Mouse (Mus musculus) cortical plate, adult 2 months (tissue): ENCODE data around the gene Chd1l. TPM values are rescaled to one million over a fixed set of nuclear protein-coding genes. Genes with fewer than 3 reads are reported as not detected.

Experiments
- H3K27ac ChIP-seq: fragments of 200-500 bp; 2 replicates; pipeline ENCODE4 v1.5.1; 2012; ENCODE audit warnings: low read length, control low read depth, inconsistent platforms; ENCODE audit not compliant: insufficient read depth
- H3K4me1 ChIP-seq: fragments of 200-500 bp; 2 replicates; pipeline ENCODE4 v1.6.1; 2011; ENCODE audit warnings: low read length; ENCODE audit not compliant: control insufficient read depth, insufficient read depth
- H3K4me3 ChIP-seq: fragments of 200-500 bp; 2 replicates; pipeline ENCODE4 v1.5.1; 2011; ENCODE audit warnings: mild to moderate bottlenecking, low read length, control low read depth; ENCODE audit not compliant: insufficient read depth
- CTCF ChIP-seq: fragments of 200-500 bp; IDR thresholded peaks from 2 replicates; pipeline ENCODE4 v1.5.1; 2011; ENCODE audit warnings: mild to moderate bottlenecking, control low read depth, low read length; ENCODE audit not compliant: insufficient read depth; ENCODE audit errors: extremely low read depth
- POLR2A ChIP-seq: fragments of 200-500 bp; IDR thresholded peaks from 2 replicates; pipeline ENCODE4 v1.6.1; 2011; ENCODE audit warnings: mild to moderate bottlenecking, low read length, control low read depth; ENCODE audit not compliant: insufficient read depth; ENCODE audit errors: extremely low read depth
- polyA plus RNA-seq: library from polyadenylated mRNA; depleted of rRNA; stranded (reverse); fragments of >200 nt; gene quantifications from 2 replicates; pipeline ENCODE4 v1.2.3, GENCODE M21; 2012

Chd1l gene
- polyA plus RNA-seq, 1 experiment: 7.6 TPM

DNA sequence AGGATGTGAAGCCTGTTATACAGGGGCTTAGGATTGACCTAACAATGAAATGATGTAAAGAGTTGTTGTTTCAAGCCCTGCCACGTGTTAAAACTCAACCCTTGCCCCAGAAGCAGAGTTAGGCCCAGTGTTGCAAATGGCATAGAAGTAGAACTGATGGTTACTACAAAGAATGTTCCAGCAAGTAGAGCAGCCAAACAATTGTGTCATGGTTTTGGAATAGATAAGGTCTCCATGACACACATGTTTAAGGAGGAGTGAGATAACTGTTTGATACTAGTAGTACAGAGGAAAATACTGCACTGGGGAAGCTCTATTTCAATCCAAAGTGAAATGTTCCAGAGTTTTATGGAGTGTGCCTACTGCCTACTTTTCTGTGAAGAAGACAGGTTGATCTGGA lies 38.5 kb upstream of the Chd1l start:
- no peaks in the 10 kb centered on the region; the same call in 1 of the 2 replicates for H3K4me1 ChIP-seq
- no peak for TF ChIP-seq CTCF
- no peak for TF ChIP-seq POLR2A
- no peak overlapping the region for H3K27ac ChIP-seq
- H3K4me3 ChIP-seq: no peak overlapping the region

DNA sequence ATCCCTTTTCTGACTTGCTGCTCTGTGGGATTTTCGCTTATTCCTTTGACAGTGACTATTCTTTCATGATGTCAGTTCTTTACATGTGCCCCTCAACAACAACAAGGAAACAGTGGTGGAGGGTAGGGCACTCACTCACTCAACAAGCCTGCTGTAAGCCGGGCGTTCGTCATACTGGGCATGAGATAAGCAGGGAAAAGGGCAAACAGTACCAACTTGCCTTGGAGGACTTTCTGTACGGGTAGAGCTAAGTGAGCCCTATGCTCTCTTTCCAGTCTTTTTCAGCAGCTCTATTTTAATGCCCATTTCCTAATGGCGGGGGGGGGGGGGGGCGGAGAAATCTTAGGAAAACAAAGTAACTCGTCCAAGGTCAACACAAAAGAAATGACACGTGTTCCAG lies 32.0 kb upstream of the Chd1l start:
- Histone ChIP-seq H3K27ac (no peak overlapping the region), H3K4me1 (no peaks in the 10 kb centered on the region), H3K4me3 (no peak overlapping the region)
- TF ChIP-seq CTCF (no peak), POLR2A (no peak)

DNA sequence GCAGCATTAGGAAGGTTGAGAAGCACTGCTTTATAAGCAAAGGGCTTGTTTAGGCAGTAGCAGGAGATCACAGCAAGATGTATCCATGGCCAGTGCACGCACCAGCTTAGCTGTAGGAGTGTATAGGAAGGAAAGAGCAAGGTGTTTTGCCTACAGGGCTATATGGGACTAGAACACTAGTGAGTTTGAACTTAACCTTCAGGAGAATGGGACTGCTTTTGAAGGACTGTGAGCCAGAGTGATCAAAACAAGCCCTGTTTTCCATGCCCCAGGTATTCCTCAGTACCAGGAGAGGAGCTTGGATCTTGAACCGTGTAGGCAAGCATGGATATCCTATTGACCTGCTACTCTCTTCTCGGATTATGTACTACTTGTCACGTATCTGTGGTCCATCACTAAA lies 31.4 kb upstream of the Chd1l start:
- no peak overlapping the region for H3K27ac ChIP-seq
- H3K4me3 ChIP-seq: no peak overlapping the region
- no peak for TF ChIP-seq POLR2A
- no peak for TF ChIP-seq CTCF
- H3K4me1 ChIP-seq: no peaks in the 10 kb centered on the region

DNA sequence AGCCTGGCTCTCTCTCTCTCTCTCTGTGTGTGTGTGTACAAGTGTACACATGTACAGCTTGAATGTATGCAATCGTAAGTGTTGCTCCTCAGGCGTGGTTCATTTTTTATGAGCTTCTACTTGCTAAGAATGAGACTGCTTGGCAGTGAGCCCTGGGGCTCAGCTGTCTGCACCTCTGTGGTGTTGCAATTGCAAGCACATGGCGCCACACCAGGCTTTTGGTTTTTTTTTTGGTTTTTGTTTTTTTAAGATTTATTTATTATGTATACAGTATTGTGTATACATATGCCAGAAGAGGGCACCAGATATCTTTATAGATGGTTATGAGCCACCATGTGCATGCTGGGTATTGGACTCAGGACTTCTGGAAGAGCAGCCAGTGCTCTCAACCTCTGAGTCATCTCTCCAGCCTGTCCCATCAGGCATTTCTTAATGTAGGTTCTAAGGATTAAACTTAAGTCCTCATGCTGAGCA lies 24.3 kb upstream of the Chd1l start:
- H3K4me1 ChIP-seq: no peaks in the 10 kb centered on the region
- H3K27ac ChIP-seq: no peak overlapping the region
- H3K4me3 ChIP-seq: no peak overlapping the region
- TF ChIP-seq CTCF: no peak
- no peak for TF ChIP-seq POLR2A

DNA sequence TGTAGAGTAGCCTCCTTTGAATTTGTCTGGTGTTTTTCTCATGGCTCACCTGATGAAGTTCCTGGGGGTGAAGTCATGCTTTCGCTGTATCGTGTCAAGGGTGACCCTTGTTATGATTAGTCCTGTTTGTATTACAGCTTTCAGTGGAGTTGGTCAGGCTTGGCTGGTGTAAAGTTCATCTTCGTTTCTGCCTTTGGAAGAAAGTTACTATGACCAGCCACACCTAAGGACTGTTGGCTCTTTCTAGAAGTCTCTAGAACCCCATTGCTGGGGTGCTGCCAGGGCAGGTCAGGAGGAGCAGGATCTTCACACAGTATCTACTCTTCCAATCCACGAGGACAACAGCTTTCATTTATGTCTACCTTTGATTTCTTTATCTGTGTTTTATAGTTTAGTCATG lies 23.5 kb upstream of the Chd1l start:
- Histone ChIP-seq H3K4me3 (no peak overlapping the region), H3K27ac (no peak overlapping the region), H3K4me1 (no peaks in the 10 kb centered on the region)
- TF ChIP-seq CTCF: no peak
- no peak for TF ChIP-seq POLR2A

DNA sequence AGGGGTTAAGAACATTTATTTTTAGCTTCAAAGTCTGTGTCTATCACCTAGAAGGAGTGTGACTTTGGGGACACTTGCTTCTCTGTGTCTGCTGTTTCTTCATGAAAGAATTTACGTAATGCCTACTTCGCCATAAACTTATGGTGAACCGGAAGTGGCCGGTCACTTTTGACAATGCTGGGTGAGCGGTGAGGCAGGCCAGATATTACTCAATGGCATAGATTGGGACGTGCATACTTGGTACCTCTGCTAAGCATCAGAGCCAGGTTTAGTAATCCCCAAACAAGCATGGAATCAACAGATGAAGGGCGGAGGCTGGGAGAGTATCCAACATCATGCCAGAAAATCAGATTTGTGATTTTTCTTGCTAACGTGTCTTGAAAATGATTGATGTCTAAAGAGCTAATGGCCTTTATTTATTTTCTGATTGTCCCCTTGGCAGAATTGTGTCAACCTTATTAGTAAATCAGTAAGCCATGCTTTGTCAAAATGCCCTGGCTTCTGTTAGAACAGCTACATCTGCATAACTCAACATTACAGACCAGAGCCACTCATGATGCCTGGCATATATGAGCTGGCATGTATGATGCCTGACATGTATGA lies 21.4 kb upstream of the Chd1l start:
- no peaks in the 10 kb centered on the region for H3K4me1 ChIP-seq
- no peak overlapping the region for H3K4me3 ChIP-seq
- no peak for TF ChIP-seq POLR2A
- no peak for TF ChIP-seq CTCF
- no peak overlapping the region for H3K27ac ChIP-seq

DNA sequence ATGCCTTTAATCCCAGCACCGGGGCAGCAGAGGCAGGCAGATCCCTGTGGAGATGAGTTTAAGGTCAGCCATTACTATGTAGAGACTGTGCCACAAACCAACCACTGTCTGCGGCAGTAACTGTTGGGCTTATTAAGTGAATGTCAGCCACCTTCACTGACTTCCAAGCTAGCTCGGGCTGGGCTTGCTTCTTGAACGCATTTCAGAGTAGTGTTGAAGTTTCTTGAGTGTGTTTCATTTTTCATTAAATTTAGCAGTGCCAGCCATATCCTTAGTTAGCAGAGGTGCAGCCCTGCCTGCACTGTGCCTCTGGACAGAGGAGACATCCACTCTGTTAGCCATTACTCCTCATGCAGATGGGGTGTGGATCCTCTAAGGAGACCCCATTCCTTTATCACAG lies 20.7 kb upstream of the Chd1l start:
- Histone ChIP-seq H3K4me1 (no peaks in the 10 kb centered on the region), H3K27ac (no peak overlapping the region), H3K4me3 (no peak overlapping the region)
- TF ChIP-seq POLR2A (no peak), CTCF (no peak)

DNA sequence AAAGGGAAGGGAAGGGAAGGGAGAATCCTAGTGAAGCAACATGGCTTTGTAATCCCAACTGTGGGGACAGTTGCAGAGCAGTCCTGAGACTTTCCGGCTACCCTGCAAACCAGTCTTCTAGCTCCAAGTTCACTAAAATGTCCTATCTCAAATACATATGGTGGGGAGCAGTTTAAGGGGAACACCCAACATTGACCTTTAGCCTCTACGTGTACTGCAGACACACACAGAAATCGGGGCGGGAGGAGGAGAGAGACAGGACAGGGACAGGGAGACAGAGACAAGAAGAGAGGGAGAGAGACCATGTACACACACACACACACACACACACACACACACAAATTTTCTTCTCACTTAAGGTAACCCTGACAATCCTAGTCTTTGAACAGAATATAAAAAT lies 19.9 kb upstream of the Chd1l start:
- Histone ChIP-seq H3K4me3 (no peak overlapping the region), H3K4me1 (no peaks in the 10 kb centered on the region), H3K27ac (no peak overlapping the region)
- TF ChIP-seq CTCF (no peak), POLR2A (no peak)

DNA sequence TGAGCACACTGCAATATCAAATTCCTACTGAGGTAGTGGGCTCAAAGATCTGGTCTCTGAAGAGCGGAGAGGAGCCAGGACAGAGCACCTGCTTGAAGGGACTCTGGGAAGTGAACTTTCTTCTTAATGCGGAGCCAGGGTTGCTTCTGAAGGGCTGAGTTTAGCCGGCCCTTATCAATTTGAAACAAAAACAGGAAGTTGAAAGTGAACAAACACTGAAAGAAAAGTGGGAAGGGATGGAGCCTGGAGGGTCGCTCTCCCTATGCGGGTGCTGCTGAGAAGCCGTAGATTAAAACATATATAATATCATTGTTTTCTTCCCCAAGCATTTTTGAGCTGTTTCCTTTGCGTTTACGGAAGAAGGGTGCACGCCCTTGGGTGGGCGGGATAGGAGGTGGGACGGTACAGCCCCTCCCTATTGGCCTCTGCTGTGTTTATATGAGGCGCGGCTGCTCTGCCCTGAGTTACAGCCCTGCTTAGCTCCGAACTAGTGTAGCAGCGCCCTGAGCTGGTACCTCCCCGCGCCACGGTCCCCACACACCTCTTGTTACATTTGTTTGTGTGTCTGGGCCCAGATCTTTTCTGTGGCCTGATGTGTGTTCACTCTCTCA lies 18.5 kb upstream of the Chd1l start, which contains the start of gene Fmo5:
TSS of gene Fmo5 (plus strand) at position 414 of the 611 bp plus-strand sequence.
- Histone ChIP-seq H3K4me1 (no peaks in the 10 kb centered on the region), H3K4me3 (peak within 1 kb of the TSS; percentile 21), H3K27ac (no peak within 1 kb of the TSS)
- TF ChIP-seq POLR2A (no peak), CTCF (no peak)

DNA sequence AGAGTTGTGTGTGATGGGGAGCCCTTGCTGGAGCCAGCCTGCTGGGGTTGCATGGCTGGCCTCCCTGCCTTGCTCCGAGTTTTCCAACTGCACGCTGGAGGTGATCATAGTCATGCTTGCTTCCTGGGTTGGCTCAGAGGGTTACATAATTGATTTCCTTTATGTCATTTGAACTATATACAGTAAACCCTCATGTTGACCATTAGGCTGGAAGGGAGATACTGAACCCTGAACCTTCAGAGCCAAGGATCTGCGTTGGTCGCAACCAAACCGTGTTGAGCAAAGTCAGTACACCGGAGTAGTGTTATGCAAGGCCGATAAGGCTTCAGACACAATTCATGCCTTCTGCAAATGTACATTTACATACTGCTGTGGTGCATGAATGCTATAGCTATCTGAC lies 17.9 kb upstream of the Chd1l start:
- no peak for TF ChIP-seq CTCF
- TF ChIP-seq POLR2A: no peak
- Histone ChIP-seq H3K4me3 (no peak overlapping the region), H3K4me1 (no peaks in the 10 kb centered on the region), H3K27ac (no peak overlapping the region)
